Mouse (Mus musculus): ENCODE results near the gene Etnk1. TPM values are rescaled to one million over a fixed set of nuclear protein-coding genes. Genes with fewer than 3 reads are reported as not detected.
"Not testable (repeated sequence)": the region's sequence is repeated elsewhere in the genome, so short reads cannot be mapped to it uniquely, and the experiment has no call there.

The Etnk1 gene
- polyA plus RNA-seq, 1 experiment = 18.5 TPM

DNA sequence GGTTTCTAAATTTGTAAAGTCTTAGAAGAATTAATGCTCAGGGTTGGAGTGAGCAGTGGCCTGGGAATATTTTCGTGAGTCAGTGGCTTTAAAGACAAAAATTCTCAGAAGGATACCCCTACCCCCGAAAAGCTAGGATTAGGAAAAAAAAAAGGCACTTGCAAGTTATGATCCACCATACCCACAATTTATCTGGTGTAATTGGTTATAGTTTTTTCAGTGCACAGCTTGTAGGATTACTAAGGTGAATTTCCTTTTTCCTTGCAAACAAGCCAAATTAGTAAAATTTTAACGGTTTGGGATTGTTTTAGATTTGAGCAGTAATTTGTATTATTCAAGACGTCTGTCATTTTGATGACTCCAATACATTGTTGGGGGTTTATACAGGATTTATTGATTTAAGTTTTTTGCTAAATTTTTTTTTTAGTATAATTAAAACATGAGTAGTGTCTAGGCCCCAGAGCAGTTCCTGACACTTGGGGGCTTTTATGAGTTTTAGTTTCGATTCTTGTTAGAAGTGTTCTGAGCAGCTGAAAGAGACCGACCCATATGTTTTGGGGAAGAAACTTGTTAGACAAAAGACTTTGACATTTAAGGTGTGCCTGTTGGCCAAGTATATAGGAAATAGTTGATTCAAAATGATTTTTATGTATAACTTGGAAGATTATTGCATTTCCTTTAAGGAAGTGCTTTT is 1.1 kb downstream of the Etnk1 start:
- 9% methylated on average over 6 of the region's 6 CpGs for WGBS
- no peak for DNase-seq (ENCODE audit: low read depth, low spot score)

GRCm38 (mm10) chr6:143169385-143169784 is 2.4 kb downstream of the Etnk1 start:
- WGBS = 80% methylated on average over 4 of the region's 4 CpGs

GRCm38 (mm10) chr6:143170166-143170960 is 3.3 kb downstream of the Etnk1 start:
- DNase-seq (ENCODE audit: low read depth, low spot score) = no peak
- WGBS = 82% methylated on average over 4 of the region's 4 CpGs

More at GRCm38 (mm10) chr6:143169385-143169784, 2.4 kb downstream of the Etnk1 start:
- no peak for DNase-seq (ENCODE audit: low read depth, low spot score)

DNA sequence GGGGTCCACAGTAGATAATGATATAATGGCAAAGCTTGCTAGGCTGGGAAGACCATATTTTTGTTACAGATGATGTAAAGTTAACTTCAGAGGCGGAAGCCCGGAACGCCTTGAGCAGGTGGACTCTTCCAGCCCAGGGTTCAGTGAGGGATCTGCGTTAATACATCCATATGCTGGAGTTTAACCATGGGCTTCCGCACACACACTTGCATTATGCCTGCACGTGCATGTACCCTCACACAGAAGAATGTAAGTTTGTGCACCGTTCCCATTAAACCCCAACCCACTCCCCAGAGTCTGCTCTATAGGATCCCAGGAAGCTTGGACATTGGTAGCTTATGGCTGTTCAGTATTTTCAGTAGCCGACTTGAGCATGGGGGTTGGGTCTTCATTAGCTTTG is 4.0 kb downstream of the Etnk1 start:
- 93% methylated on average over 8 of the region's 8 CpGs for WGBS
- DNase-seq (ENCODE audit: low read depth, low spot score) = no peak

DNA sequence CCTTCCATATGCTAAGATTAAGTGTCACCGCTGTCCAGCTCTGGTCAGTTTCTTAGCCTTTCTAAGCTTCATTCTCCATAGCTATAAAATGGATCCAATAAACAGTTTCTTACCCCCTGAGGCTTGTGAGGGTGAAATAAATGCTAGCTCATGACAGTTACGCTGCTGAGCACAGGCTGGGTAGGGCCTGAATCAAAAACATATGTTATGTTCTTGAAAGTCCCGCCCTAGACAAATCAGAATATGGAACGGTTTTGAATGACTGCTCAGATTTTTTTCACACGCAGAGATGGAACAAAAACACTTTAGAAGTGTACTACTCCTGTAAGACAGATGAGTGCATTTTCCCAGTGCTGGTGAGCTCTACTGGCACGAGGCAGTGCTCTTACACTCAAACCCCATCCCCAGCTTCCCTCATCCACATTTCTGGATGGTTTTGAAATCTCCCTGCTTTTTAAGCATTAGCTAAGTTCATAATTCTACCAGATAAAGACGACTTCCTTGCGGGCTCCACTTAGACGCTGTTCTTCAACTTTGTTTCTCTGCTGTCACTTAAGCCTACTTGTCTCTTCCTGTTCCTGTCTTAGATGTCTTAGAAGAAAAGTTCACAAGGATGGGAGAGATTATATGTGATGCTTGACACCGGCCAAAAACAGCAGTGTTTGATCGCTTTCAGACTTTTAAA is 4.9 kb downstream of the Etnk1 start:
- WGBS = 75% methylated on average over 11 of the region's 11 CpGs
- DNase-seq (ENCODE audit: low read depth, low spot score) = no peak

DNA sequence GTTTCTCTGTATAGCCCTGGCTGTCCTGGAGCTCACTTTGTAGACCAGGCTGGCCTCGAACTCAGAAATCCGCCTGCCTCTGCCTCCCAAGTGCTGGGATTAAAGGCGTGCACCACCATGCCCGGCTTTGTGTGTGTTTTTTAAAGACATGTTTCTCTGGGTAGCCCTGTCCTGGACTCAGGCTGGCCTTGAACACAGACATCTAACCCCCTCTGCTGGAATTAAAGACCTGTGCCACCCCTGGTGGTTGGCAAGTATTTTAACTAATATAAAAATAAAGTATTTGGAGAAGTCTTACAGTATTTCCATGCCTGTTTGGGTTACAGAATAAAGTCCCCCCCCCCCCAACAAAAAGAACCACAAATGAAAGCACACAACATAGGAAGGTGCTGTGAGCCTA is 5.7 kb downstream of the Etnk1 start:
- DNase-seq (ENCODE audit: low read depth, low spot score) = not testable (repeated sequence)
- WGBS = 88% methylated on average over 4 of the region's 4 CpGs

GRCm38 (mm10) chr6:143174226-143174625 is 7.2 kb downstream of the Etnk1 start:
- 96% methylated on average over 4 of the region's 4 CpGs for WGBS
- DNase-seq (ENCODE audit: low read depth, low spot score) = no peak

GRCm38 (mm10) chr6:143174906-143175656 is 8.1 kb downstream of the Etnk1 start:
- WGBS = 24% methylated on average over 3 of the region's 3 CpGs
- DNase-seq (ENCODE audit: low read depth, low spot score) = no peak

DNA sequence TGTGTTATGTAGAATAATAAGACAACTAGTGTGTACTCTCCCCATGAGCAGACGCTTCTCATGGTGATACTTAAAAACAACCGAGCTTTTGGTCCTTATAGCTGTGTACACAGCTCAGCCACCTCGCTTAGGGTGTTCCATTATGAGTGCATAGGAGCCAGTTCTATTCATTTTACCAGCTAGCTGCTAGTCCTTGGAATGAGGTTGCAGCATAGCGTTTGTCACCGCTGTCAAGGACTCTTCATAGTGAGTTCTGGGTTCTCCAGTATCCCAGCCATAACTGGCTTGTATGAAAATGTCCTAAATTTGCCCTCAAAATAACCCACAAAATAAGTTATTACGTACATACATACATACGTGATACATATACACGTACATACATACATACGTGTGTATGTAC is 9.1 kb downstream of the Etnk1 start:
- WGBS = 93% methylated on average over 9 of the region's 9 CpGs
- DNase-seq (ENCODE audit: low read depth, low spot score) = no peak

DNA sequence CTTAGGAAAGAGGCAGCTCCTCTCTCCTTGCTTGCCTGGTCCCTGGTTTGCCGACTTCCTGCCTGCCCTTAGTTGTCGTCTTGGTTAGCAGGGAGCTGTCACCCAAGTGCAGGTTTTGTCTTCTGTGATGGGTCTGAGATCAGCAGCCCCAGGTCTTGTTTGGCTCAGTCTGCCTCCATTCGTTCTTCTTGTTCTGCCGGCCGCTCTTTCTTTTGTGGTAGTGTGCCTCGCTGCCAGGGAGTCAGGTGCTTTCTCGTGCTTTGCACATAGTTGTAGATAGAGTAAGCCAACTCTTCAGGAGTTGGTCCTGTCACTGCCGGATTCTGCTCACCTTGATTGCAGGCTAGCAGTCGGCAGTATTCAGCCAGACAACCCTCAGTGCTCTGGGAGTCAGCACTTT is 9.6 kb downstream of the Etnk1 start:
- no peak for DNase-seq (ENCODE audit: low read depth, low spot score)
- WGBS = 81% methylated on average over 9 of the region's 9 CpGs

DNA sequence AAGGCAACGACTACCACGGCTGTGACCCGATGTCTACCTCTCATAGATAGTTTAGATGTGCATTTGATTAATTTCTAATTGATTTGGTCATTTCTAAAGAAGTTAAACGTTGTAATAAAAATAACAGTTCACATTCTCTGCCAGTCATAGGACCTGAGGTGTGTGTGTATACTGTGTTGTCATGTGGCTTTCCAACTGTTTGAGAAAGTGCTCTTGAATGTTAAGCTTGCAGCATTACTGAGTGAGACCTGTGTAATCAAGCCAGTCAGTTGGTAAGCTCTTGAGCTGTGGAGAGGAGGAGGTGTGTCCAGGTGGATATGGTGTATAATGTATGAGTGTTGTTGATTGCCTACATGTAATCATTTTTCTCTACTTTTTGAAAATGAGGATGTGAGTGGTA is 12.2 kb downstream of the Etnk1 start:
- DNase-seq (ENCODE audit: low read depth, low spot score) = no peak
- WGBS = 89% methylated on average over 4 of the region's 4 CpGs

- DNase-seq (ENCODE audit: low read depth, low spot score) = no peak
- WGBS = 84% methylated on average over 2 of the region's 2 CpGs
Measured at GRCm38 (mm10) chr6:143179733-143180132, 12.7 kb downstream of the Etnk1 start.

- no peak for DNase-seq (ENCODE audit: low read depth, low spot score)
- WGBS = 76% methylated on average over 14 of the region's 14 CpGs
Measured at GRCm38 (mm10) chr6:143180511-143180910, 13.5 kb downstream of the Etnk1 start.

- WGBS = 86% methylated on average over 3 of the region's 3 CpGs
- DNase-seq (ENCODE audit: low read depth, low spot score) = no peak
Measured at GRCm38 (mm10) chr6:143184099-143184498, 17.1 kb downstream of the Etnk1 start.

DNA sequence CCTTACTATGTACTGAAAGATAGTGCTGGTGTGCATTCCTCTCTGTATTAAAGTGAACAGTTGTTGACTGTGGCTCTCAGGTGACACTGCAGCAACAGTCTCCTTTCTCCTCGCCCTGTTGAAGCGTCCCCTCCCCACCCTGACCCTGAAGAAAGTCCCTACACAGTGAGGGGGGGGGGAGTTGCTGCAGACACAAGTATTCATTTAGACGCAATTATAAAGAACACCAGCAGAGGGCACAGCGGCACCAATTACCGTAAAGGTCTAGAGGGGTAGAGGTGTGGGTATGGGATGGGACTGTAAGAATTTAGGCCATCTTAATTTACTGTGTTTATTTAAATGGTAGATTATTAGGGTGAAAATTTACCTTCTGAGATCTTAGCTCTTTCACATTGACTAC is 17.7 kb downstream of the Etnk1 start:
- 75% methylated on average over 5 of the region's 5 CpGs for WGBS
- DNase-seq (ENCODE audit: low read depth, low spot score) = no peak

DNA sequence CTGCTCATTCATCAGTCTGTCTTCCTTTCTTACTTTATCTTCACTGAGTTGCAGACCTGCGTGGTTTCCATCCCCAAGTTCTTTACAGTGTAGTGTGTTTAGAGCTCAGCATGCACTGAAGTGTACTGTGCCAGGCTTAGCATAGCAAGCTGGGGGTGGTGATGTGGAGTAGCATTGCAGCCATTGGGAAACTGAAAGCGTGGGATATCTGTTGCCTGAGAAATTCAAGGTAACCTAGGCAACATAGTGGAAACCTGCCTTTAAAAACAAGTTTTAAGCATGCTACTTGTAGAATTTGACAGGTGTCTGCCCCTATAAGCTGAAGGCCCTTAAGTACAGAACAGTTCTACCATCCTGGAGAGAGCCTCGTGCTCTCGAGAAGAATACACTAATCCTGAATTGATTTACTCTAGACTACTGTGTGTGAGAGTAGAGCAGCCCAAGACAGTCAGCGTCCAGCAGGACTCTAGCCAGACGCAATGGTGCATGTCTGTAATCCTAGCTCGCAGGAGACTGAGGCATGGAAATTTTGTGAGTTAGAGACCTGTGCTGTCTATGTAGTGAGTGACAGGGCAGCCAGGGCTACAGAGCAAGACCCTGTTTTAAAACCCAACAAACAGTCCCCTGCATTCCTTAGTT is 23.9 kb downstream of the Etnk1 start:
- 69% methylated on average over 7 of the region's 7 CpGs for WGBS
- no peak for DNase-seq (ENCODE audit: low read depth, low spot score)

- 75% methylated on average over 9 of the region's 9 CpGs for WGBS
- DNase-seq (ENCODE audit: low read depth, low spot score) = no peak
Measured at GRCm38 (mm10) chr6:143191477-143192098, 24.6 kb downstream of the Etnk1 start.

DNA sequence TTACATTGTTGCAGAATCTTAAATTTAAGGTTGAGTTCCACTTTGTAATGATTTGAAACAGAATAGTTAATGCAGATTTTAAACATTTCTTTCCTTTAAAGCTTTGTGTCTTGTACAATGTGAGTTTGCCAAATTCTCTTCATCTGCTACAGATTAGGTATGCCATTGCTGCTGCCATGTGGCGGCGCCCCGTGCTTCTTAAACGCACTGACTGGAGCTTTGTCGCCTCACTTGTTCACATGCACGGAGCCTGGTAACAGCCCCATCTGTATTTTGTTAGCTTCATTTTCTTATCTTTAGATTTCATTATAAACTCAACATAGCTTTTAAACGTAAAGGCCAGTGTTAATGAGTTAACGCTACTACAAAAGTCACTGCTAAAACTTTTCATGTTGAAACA is 25.7 kb downstream of the Etnk1 start:
- no peak for DNase-seq (ENCODE audit: low read depth, low spot score)
- 87% methylated on average over 8 of the region's 8 CpGs for WGBS

DNA sequence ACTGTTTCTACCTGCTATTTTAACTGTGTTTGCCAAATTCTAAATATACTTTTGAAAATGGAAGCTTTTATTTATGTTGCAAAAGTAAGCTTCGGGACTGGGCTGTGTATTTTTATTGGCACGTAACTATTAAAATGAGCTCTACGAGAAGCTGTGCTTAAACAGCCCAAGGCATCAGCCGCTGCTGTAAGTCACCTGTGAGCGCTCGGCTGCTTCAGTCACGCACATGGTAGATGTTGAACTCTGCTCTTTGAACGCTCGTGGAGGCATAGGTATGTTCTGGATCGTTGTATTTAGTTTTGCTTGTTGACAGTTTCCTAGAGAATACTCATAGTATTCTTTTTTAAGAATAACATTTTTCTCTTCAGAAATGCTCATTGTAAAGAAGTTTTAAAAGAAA is 26.1 kb downstream of the Etnk1 start:
- WGBS = 76% methylated on average over 10 of the region's 10 CpGs
- DNase-seq (ENCODE audit: low read depth, low spot score) = no peak

All from large intestine, adult 2 months (tissue).